Mouse (Mus musculus) liver, adult 2 months (tissue): ENCODE measurements around the gene H1foo.

Source experiments
- CTCF ChIP-seq: fragments of 200-500 bp; IDR thresholded peaks from 2 replicates; pipeline ENCODE4 v1.5.1; 2011; ENCODE audit warnings: low read depth, low read length, control low read depth
- POLR2A ChIP-seq: fragments of 200-500 bp; IDR thresholded peaks from 2 replicates; pipeline ENCODE4 v1.6.1; 2011; ENCODE audit warnings: low read length, control low read depth; ENCODE audit not compliant: insufficient read depth; ENCODE audit errors: extremely low read depth

- no peak for TF ChIP-seq CTCF
- TF ChIP-seq POLR2A = no peak
Measured at GRCm38 (mm10) chr6:115969952-115970351, 25.2 kb downstream of the H1foo start.
